Mouse (Mus musculus): ENCODE data around the gene Pced1b. TPM values are rescaled to one million over a fixed set of nuclear protein-coding genes. Genes with fewer than 3 reads are reported as not detected.

Pced1b gene
- total and polyA plus RNA-seq, 3 experiments = 6.6 to 36.5 TPM; not detected in 1

DNA sequence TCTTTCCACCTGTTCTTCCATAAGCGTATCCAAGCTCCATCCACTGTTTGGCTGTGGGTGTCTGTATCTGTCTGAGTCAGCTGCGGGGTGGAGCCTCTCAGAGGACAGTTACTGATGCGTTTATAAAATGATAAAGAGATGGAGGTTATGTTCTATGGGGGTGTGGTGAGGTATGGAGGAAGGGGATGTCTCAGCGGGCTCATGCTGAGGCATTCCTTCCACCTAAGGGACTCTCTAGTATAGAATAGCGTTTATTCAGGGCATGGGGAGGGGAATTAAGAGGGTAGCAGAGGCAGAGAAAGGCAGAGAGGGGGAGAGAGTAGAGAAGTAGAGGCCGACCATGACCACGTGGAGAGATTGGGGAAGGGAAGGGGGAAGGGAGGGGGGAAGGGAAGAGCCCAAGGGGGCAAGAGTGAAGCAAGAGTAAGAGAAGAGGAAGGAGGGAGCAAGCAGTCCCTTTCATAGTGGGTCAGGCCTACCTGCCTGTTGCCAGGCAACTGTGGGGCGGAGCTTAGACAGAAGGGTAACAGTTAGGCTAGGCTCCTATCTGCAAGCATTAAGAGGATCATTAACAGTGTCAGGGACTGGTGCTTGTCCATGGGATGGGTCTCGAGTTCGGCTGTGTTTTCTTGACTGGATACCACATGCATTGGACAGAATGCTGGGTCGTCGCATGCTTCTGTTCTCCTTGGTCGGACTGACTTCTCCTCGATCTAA is 90.9 kb downstream of the Pced1b start (continued):
- TF ChIP-seq EP300 (IDR thresholded peaks at IDR 0.05; ENCODE audit: low read depth in 1 of 2, low read length in 2 of 2) (peak; percentile 69 to 90), SMC3 (IDR thresholded peaks at IDR 0.05; ENCODE audit: low read depth, low read length) (no peak), ZNF384 (IDR thresholded peaks at IDR 0.05; ENCODE audit: low read depth, low read length) (no peak), MAZ (IDR thresholded peaks at IDR 0.05; ENCODE audit: low read depth, low read length) (peak; percentile 22; the same call in 1 of the 2 replicates), ZC3H11A (IDR thresholded peaks at IDR 0.05; ENCODE audit: low read depth, low read length) (no peak), RAD21 (IDR thresholded peaks at IDR 0.05; ENCODE audit: low read depth, low read length) (no peak), ZKSCAN1 (IDR thresholded peaks at IDR 0.05; ENCODE audit: low read depth, low read length) (no peak), MAX (IDR thresholded peaks at IDR 0.05; ENCODE audit: low read length) (peak; percentile 78; the same call in 1 of the 2 replicates), NRF1 (IDR thresholded peaks at IDR 0.05; ENCODE audit: insufficient read depth, low read depth, low read length, poor library complexity, severe bottlenecking) (no peak), TCF12 (IDR thresholded peaks at IDR 0.05; ENCODE audit: low read depth, low read length) (peak; percentile 76), ZMIZ1 (IDR thresholded peaks at IDR 0.05; ENCODE audit: low read depth, low read length) (no peak), GATA1 (IDR thresholded peaks at IDR 0.05; ENCODE audit: low read depth, low read length) (peak; percentile 68), TBP (IDR thresholded peaks at IDR 0.05; ENCODE audit: low read depth, low read length) (peak; percentile 86), BHLHE40 (IDR thresholded peaks at IDR 0.05; ENCODE audit: borderline replicate concordance, low read depth, low read length) (no peak), JUND (IDR thresholded peaks at IDR 0.05; ENCODE audit: low read depth, low read length) (no peak), MAFK (IDR thresholded peaks at IDR 0.05; ENCODE audit: borderline replicate concordance, low read depth, low read length) (no peak), RCOR1 (IDR thresholded peaks at IDR 0.05; ENCODE audit: low read depth, low read length) (peak; percentile 36; the same call in 1 of the 2 replicates)

DNA sequence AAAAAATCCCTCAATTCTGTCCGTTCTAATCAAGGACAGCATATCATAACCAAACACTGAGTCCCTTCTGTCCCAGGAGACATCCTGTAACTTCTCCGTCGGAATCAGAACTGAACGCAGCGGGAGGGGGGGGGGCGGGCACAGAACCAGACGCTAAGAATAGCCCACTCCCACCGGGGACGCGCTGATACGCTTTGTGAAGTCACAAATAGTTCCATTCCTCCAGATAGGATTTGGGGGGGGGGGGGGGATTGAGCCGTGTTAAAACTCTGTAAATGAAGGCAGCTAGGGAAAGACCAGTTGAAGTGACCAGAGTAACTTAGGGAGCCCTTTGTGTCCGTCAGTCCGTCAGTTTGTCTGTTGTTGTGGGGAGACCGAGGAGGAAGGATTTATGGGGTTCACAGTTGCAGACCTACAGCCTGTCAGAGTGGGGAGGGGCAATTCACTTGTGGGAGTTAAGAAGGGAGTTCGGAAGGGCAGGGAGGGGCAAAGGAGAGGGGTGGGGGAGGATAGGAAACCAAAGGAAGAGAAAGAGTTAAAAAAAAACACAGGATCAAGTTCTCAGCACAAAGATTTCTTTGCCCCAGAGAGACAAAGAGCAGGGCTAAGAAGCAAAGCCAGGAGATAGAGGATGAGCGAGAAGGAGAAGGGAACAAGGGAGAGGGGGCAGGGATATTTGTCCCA is 91.6 kb downstream of the Pced1b start:
- Histone ChIP-seq H3K36me3 (ENCODE audit: control insufficient read depth in 1 of 2, insufficient read depth in 2 of 2, low read length in 2 of 2) (peaks cover 0 to 21% of the 10 kb centered on the region in 2 experiments; a peak in 2 of 4 replicates), H3K27me3 (ENCODE audit: control insufficient read depth in 1 of 2, insufficient read depth in 2 of 2, low read length in 2 of 2) (no peaks in the 10 kb centered on the region), H3K4me1 (ENCODE audit: control insufficient read depth in 1 of 2, insufficient read depth in 2 of 2, low read length in 2 of 2) (peaks cover 15 to 36% of the 10 kb centered on the region in 2 experiments), H3K9me3 (replicated peaks; ENCODE audit: insufficient read depth, low read length) (no peaks in the 10 kb centered on the region), H3K79me2 (ENCODE audit: control insufficient read depth, insufficient read depth, low read length, poor library complexity) (no peaks in the 10 kb centered on the region; the same call in 1 of the 2 replicates), H3K9ac (ENCODE audit: control insufficient read depth, low read depth, low read length, poor library complexity, severe bottlenecking) (peak overlapping the region; percentile 64), H3K4me3 (ENCODE audit: control insufficient read depth in 1 of 2, insufficient read depth in 1 of 2, low read depth in 2 of 2, low read length in 2 of 2) (peak overlapping the region; percentile 42 to 53), H3K27ac (ENCODE audit: control insufficient read depth, low read depth, low read length) (peak overlapping the region; percentile 72)
- TF ChIP-seq GATA1 (IDR thresholded peaks at IDR 0.05; ENCODE audit: low read depth, low read length) (no peak), MXI1 (IDR thresholded peaks at IDR 0.05; ENCODE audit: low read depth, low read length) (0 out of 2 replicates have a peak, but pooled peaks have one; percentile 28), MEF2A (IDR thresholded peaks at IDR 0.05; ENCODE audit: extremely low read depth, insufficient replicate concordance, low read depth, low read length, poor library complexity, severe bottlenecking) (peak; percentile 55; the same call in 1 of the 2 replicates), TCF12 (IDR thresholded peaks at IDR 0.05; ENCODE audit: low read depth, low read length) (0 out of 2 replicates have a peak, but pooled peaks have one; percentile 8), CHD1 (IDR thresholded peaks at IDR 0.05; ENCODE audit: low read depth, low read length) (peak; percentile 57; the same call in 1 of the 2 replicates), UBTF (IDR thresholded peaks at IDR 0.05; ENCODE audit: borderline replicate concordance, insufficient read depth, low read depth, low read length) (no peak), MAZ (IDR thresholded peaks at IDR 0.05; ENCODE audit: low read depth, low read length) (peak; percentile 82)
- peak; percentile 59 for DNase-seq (ENCODE audit: low read depth, low spot score)
